Mouse (Mus musculus): ENCODE measurements around the gene Cd300lf.

DNA sequence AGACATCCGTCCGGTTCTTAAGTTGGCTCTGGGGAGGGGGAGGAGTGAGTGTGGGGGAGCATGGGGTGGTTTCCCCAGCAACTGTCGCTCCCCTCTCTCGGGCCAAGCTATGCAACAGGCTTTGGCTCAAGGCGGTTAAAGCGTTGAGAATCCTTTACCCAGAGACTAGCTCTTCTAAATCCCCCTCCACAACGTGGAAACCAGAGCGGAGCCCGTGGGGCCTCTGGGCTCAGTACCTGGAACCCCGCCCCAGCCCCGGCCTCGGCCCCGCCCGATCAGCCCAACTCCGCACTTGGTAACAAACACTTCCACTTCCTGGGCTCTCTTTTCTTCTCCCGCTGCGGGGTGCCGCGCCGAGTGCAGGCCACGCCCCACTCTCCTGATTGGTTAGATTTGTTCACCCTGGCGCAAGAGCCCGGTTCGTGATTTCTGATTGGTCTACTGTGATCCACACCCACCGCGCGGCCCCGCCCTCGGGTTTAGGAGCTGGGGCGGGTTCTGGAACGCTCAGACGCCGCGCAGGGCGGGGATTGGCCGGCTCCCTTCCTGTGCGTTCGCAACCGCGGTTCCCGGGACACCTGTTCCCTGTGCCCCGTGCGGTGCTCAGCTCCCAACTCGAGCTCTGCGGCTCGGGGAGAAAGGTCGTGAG, 29.2 kb upstream of the Cd300lf start, which contains the start of gene Slc9a3r1:
- TF ChIP-seq PAX5 (IDR thresholded peaks at IDR 0.05; ENCODE audit: low read length) (no peak), POLR2A (IDR thresholded peaks at IDR 0.05; ENCODE audit: low read depth, low read length) (peak; percentile 100), NELFE (IDR thresholded peaks at IDR 0.05; ENCODE audit: low read depth, low read length) (peak; percentile 98), CTCF (conservative IDR thresholded peaks at IDR 0.05 in 1 of 2, IDR thresholded peaks at IDR 0.05 in 1 of 2; ENCODE audit: low read depth in 2 of 2, low read length in 2 of 2) (no peak), HCFC1 (IDR thresholded peaks at IDR 0.05; ENCODE audit: low read depth, low read length) (peak; percentile 56; the same call in 1 of the 2 replicates), JUN (IDR thresholded peaks at IDR 0.05; ENCODE audit: insufficient read depth, low read depth, low read length) (no peak), MAX (IDR thresholded peaks at IDR 0.05; ENCODE audit: low read length) (no peak; the same call in 1 of the 2 replicates), TCF12 (IDR thresholded peaks at IDR 0.05; ENCODE audit: low read depth, low read length) (peak; percentile 65), JUND (conservative IDR thresholded peaks at IDR 0.05; ENCODE audit: low read depth, low read length) (no peak), EP300 (IDR thresholded peaks at IDR 0.05; ENCODE audit: low read length) (no peak), ELF1 (IDR thresholded peaks at IDR 0.05; ENCODE audit: low read depth, low read length) (peak; percentile 90), RAD21 (IDR thresholded peaks at IDR 0.05; ENCODE audit: low read depth, low read length) (no peak)
